Mouse (Mus musculus) bone marrow macrophage, adult 2 months (primary cell): Measurements from ENCODE around the gene Cog5.

Experiments
- CTCF ChIP-seq: IDR thresholded peaks from 2 replicates; pipeline ENCODE4 v1.5.1; 2012; ENCODE audit warnings: low read depth, mild to moderate bottlenecking, low read length, moderate library complexity
- POLR2A ChIP-seq: IDR thresholded peaks from 2 replicates; pipeline ENCODE4 v1.6.1; 2012; ENCODE audit warnings: mild to moderate bottlenecking, low read depth, low read length, borderline replicate concordance

DNA sequence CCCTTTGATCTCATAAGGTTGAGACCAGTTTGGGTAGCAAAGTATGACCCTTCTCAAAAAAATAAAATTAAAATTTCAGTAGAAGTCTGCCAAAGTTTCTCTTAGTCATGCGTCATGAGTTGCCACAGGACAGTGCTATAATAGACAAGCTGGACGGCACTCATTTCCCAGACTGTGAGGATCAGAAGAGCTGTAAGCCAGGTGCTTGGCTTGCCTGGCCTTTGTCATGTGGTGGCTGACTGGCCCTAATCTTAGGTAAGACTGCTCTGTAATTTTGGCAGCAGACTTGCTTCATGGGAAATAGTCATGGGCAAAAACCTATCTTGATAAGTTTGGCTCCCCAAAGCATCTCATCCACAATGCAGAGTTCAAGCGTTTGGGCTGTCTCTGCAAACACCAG, 191.4 kb downstream of the Cog5 start:
- TF ChIP-seq CTCF (no peak), POLR2A (no peak)
